In genomic region chr15:77153625-77154024, GRCm38 (mm10) we compare ENCODE assay signal across 8 mouse cellular contexts.
DNase-seq lines count a peak whose midpoint lies in the region; ATAC-seq lines count a peak whose summit lies in the region.

No protein-coding gene starts in this region.

- peak overlapping the region; percentile 43 for H3K4me3 ChIP-seq in megakaryocyte, embryonic 14.5 days (replicated peaks)
- peak overlapping the region; percentile 56 for H3K4me3 ChIP-seq in midbrain, embryonic 12.5 days
- peak overlapping the region; percentile 67 for H3K4me3 ChIP-seq in stomach, embryonic 16.5 days (replicated peaks; ENCODE audit: low read length)

- peak overlapping the region; percentile 63 for H3K4me2 ChIP-seq in midbrain, embryonic 12.5 days (replicated peaks)
- H3K4me2 ChIP-seq in stomach, embryonic 16.5 days (ENCODE audit: low read depth, low read length), result peak overlapping the region; percentile 77

- H3K4me1 ChIP-seq in megakaryocyte, embryonic 14.5 days, result peaks cover 31% of the 10 kb centered on the region
- peaks cover 44% of the 10 kb centered on the region for H3K4me1 ChIP-seq in midbrain, embryonic 12.5 days
- H3K4me1 ChIP-seq in stomach, embryonic 16.5 days (ENCODE audit: control insufficient read depth, insufficient read depth, low read length), result peaks cover 48% of the 10 kb centered on the region

- H3K27ac ChIP-seq in midbrain, embryonic 12.5 days (replicated peaks), result peak overlapping the region; percentile 95
- H3K27ac ChIP-seq in stomach, embryonic 16.5 days (ENCODE audit: low read length), result peak overlapping the region; percentile 98

- H3K36me3 ChIP-seq in megakaryocyte, embryonic 14.5 days (replicated peaks; ENCODE audit: low read length), result no peaks in the 10 kb centered on the region
- H3K36me3 ChIP-seq in midbrain, embryonic 12.5 days, result no peaks in the 10 kb centered on the region
- H3K36me3 ChIP-seq in stomach, embryonic 16.5 days (ENCODE audit: control insufficient read depth, insufficient read depth, low read length), result no peaks in the 10 kb centered on the region

- DNase-seq in embryo, embryonic 11 days, result peak; percentile 93
- DNase-seq in kidney, adult 11 months, result peak; percentile 85
- DNase-seq in left cerebral cortex, postnatal 4 days, result peak; percentile 90

- intact Hi-C loops in left cerebral cortex, postnatal 4 days (cut with DNase I), result no loop called here

- H3K9ac ChIP-seq in midbrain, embryonic 12.5 days (replicated peaks), result peak overlapping the region; percentile 77
- H3K9ac ChIP-seq in stomach, embryonic 16.5 days (ENCODE audit: low read length), result peak overlapping the region; percentile 75

- peaks cover 46% of the 10 kb centered on the region for H3K27me3 ChIP-seq in megakaryocyte, embryonic 14.5 days (replicated peaks)
- no peaks in the 10 kb centered on the region for H3K27me3 ChIP-seq in midbrain, embryonic 12.5 days
- H3K27me3 ChIP-seq in stomach, embryonic 16.5 days (ENCODE audit: control insufficient read depth, insufficient read depth, low read length), result no peaks in the 10 kb centered on the region

- ATAC-seq in megakaryocyte, adult 5-6 weeks (ENCODE audit: poor library complexity, severe bottlenecking), result no peak
- ATAC-seq in granulocyte monocyte progenitor cell, adult 5-6 weeks (replicated peaks; ENCODE audit: poor library complexity, severe bottlenecking), result peak; percentile 63
- ATAC-seq in midbrain, embryonic 12.5 days (ENCODE audit: low FRiP score, low read depth), result peak; percentile 91
- peak; percentile 93 for ATAC-seq in stomach, embryonic 16.5 days (ENCODE audit: insufficient read depth, low FRiP score)

- no peaks in the 10 kb centered on the region for H3K9me3 ChIP-seq in megakaryocyte, embryonic 14.5 days
- no peaks in the 10 kb centered on the region for H3K9me3 ChIP-seq in midbrain, embryonic 12.5 days
- no peaks in the 10 kb centered on the region for H3K9me3 ChIP-seq in stomach, embryonic 16.5 days (replicated peaks; ENCODE audit: control insufficient read depth, low read length)

- under 1% methylated on average over 12 of the region's 12 CpGs for WGBS in midbrain, embryonic 12.5 days
- under 1% methylated on average over 12 of the region's 12 CpGs for WGBS in stomach, embryonic 16.5 days
